Mouse (Mus musculus) ovary, adult 18-20 months (tissue): Measurements from ENCODE around the gene Prdx5.

Experiments
- DNase-seq: peaks from one replicate; pipeline ENCODE4 v3.0.0; 2022; ENCODE audit warnings: low spot score, mixed read lengths

Prdx5 gene

DNA sequence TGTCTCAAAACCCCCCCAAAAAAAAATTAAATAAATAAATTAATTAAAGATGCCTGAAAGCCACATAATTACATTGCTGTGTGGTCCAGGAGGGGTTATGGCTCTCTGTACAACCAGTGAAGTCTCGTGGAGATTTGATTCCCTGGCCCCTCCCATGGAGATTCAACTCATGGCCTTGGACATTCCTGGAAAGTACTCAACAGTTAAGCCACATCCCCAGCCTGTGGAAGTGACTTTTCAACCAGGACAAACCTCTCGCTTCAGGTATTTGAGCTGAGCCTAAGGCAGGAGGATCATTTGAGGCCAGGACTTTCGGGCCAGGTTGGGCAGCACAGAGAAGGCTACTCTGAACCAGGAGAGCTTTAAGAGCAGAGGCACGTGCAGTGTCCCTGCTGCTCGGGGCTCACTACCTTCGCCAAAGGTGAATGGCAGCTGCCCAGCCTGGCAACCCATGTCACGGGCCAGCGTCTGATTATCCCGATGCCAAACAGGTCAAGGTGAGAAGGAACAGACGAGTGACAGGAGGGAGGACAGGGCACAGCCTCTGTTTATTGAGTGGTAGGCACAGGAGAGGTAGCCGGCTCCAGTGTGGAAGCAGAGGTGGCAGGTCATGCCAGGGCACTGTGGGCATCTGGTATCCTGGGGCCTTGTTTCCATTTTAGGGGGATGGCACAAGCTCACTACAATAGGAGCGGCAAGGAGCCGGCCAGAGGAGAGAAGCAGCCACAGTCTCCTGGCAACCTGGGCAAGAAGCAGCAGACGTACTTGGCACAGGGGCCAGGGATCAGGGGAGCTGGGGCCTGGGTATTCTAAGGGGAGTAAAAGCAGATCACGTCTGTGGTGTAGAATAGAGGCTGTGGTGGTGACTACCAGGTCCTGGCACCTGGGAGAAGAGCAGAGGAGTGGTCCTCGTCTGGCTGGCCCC is 27.9 kb upstream of the Prdx5 start:
- no peak for DNase-seq

DNA sequence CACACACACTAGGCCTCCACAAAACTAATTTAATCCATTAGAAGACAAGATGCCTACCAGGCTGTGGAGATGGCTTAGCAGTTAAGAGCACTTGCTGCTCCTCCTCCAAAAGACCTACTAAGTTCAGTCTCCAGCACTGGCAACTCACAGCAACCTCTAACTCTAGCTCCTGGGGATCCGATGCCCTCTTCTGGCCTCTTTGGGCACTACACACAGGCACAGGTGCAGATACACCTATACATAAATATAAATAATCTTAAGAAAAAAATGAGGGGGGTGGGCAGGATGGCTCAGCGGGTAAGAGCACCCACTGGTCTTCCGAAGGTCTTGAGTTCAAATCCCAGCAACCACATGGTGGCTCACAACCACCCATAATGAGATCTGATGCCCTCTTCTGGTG is 26.4 kb upstream of the Prdx5 start:
- DNase-seq, result no peak

DNA sequence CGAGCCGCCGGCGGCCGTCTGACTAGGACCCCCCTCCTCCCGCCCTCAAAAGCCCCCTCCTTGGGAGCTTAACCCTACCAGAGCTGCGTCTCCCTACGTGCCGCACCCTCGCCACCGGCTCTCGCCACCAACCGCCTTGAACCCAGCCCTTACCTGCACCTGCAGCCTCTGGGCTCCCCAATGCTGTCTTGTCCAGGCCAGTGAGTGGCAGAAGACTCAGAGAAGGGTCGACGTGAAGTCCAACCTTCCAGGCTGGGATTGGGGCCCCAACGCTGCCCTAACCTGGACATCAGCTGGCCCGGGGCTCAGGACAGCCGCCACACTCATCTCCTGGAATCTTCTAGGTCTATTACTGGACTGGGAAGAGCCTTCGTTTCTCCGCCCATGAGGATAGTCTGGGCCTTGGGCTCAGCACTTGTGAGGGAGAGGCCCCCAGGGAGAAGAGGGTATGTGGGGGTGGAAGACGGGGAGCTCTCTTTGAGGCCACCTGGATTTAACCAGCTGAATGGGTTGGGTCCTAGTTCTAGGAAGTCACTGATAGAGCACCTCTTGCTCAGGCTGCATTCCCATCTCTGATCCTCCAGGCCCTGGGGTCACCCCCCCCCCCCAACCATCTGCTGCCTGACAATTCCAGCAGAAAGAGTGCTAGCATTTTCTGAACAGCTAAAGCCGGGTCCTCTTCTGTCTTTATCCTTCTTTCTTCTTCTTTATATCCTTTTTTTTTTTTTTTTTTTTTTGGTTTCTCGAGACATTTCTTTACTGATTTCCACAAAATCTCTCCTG is 24.5 kb upstream of the Prdx5 start, which contains the start of gene Kcnk4:
Gene Kcnk4, minus strand, starts transcription at position 321 of the 783 bp plus-strand sequence.
- DNase-seq, result no peak

DNA sequence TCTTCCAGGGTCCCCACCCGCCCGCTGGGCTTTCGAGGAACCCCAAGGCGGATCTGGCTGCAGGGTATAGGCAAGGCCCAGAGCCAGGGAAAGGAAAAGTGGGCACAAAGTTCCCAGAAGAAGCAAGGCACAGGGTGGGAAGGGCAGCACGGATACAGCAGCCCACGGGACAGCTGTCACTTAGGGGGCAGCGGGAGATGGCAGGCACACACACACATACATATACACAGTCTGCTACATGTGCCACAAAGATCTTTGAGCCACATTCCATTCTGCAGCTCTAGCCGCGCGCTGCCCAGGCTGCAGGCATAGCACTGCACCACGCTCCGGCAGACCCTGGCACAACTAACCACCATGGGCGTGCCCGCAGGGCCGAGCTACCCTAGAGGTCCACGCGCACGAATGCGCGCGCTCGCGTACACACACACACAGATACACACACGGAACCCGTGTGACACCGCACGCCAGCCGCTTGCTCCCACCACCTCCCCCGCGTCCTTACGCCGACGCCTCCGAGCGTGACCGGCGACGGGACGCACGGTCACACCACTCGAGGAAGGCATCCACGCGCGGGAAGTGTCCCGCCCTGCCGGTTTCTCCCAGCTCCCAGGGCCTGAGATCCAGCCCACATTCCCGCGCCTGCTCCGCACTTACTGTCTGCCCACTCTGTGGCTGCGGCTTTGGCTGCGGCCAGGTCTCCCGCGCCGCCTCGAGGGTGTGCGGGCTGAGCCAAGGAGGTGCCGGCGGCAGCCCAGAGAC is 23.7 kb upstream of the Prdx5 start:
- no peak for DNase-seq

DNA sequence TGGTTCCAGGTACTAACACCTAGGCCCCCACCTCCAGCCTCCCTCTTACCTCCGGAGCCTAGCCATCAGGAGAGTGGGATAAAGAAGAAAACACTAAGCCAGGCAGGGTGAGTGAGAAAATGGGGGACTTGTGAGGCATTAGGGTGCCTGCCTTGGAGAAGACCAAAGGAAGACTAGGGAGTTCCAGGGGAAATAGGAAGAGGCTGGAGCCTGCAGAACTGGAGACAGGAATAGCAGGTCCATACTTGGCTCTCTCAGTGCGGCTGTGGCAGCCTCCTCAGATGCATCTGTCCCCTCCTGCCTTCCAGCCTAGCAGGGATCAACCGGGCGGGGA is 23.2 kb upstream of the Prdx5 start:
- no peak for DNase-seq

DNA sequence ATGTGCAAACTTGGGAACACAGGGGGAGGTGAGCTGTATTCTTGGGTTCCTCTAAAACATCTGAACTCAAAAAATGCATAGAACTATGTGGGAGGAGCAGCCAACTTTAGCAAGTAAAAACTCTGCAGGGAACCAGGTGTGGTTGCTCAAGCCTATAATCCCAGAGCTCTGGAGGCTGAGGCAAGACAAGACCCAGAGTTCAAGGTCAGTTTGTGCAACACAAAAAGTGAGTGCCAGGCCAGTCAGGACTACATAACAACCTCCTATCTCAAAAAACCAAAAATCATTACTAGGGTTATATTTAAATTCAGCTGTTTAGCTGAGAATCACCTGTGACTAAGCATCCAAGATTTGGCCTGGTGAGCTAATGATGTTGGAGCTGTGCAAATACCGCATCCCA is 22.1 kb upstream of the Prdx5 start:
- no peak for DNase-seq

DNA sequence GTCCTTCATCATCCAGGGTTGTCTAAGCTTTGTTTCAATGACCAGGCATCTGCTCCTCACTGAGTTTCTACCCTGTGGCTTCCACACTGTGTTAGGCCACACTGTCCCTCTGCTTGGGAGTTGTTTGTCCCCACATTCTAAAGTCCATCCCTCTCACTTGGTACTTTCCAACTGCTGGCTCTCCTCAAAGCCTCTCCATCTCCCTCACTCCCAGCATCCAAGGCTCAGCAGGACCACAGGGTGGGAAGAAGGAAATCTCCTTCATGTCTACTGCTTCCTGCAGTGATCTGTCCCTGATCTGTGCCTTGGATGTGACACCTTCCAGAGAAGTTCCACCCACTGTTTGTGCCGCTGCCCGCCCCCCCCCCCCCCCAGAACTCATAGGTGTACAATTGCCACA is 21.1 kb upstream of the Prdx5 start:
- DNase-seq, result no peak

DNA sequence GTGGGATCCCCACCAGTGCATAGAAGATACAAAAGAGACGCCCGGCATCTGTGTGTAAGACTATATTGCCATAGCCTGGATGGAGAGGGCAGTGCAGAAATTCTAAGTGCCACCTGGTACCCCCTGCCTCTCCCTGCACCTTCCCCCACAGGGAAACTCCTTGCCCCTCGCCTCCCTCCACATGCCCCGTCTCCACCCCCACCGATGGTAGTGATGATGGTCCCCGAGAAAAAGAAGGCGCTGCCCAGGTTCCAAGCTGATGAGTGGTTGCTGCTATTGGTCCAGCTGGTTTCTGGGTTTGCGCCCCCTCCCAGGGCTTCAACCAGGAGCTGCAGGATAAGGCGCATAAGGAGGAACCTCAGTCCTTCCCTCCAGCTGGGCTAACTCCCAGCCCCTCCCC is 18.2 kb upstream of the Prdx5 start:
- no peak for DNase-seq

DNA sequence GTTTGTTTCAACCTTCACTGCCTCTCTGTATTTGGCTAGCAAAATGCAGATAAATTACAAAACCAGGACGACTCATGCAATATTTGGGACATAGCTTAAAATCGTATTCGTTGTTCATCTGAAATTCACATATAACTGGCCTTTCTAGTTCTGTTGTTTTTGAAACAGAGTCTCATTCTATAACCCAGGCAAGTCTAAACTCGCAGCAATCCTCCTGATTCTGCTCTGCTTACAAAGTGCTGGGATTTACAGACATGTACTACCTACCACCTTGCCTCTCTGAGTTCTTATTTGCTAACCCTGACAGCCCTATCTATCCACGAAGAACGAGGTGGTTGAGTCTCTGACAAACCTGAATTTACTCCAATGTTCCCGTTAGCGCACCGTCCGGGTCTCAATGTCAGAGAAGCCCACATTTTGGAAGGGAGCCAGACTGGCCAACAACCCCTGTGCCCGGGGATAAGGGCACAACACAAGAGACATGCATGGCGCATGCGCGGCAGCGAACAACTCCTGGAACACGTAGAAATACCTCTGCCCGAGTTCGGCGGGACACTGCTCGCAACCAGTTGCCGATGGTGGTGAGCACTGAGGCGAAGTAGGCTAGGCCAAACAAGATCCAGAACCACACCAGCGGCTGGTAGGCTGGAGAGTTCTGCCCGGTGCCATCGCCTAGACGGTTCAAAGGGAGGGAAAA is 16.8 kb upstream of the Prdx5 start:
- DNase-seq, result no peak

DNA sequence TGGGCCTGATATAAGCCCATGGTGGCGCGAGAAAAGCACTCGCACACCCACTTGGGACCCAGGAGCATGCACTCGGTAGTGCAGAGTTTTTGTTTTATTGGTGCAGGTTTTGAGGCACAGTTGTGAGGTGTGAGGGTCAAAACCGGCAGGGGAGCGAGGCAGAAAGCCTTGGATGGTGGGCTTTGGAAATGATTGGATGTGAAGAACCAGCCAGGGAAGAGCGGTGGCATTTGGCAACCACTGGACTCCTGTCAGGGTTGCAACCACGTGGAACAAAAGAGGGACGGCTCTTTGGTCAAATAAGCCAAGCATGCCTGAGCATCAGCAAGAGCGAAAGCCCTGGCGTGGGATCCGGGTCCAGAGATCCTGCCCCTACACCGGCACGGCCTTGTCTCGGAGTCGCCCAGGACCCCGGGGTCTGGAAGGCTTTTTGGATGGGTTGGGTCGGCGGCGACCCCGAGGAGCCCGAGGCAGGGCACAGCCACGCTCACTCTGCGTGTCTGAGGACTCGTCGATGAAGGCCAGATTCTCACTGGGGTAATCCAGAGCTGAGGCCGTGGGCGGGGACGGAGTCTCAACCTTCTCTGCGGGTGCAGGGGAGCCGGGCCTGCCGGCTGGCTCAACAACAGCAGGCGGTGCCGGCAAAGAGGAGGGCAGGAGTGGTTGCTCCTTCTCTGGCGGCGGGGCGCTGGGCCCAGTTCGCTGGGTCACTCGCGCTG is 15.9 kb upstream of the Prdx5 start:
- DNase-seq, result no peak

DNA sequence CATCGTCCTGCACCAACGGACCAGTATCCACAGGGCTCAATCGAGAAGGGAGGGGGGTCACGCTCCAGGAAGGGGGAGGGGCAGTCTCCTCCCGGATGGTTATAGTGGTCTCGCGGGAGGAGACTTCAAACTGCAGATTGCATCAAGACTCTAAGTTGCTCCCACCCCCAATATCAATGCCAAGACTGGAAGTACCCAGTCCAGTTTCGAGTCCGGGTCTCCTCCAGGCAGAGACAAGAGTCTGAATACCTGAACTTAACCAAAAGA is 15.3 kb upstream of the Prdx5 start, which contains the start of gene Catsperz:
Gene Catsperz, minus strand, starts transcription at position 74 of the 267 bp plus-strand sequence.
- DNase-seq, result no peak

DNA sequence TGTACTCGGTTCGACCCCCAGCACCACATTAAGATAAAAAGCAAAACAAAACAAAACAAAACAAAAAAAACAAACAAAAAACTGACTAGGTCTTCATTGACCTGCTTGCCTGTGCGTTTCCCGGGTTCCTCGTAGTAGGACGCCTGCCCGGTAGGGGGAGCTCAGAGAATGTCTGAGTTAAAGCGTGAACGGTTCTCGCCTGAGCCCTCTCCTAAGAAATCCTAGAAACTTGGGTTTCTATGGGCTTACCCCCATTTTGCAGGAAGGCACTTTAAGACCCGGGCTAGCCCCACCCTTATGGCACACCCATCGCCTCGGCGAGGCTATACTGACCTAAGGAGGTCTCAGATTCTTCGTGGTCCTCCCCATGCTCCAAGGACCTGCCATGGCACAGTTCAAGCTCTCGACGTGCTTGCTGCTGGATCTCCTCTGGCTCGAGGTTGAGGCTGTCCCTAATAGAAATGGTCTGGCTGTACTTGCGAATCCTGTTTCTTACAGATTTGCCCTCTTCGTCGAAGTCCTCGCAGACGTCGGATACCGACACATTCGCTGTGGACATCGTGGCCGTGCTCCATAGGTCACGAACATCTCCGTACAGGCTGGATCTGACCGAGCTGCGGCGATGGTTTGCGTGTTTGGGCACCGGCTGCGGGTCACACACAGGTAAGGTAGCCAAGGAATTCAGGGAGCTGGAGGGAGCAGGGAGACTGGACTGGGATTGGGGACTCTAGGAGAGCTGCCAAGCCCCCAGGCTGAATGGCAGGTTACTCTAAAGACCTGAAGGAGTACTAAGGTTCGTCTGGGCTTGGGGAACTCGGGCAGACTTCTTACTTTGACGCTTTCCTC is 14.8 kb upstream of the Prdx5 start:
- peak; percentile 62 for DNase-seq

DNA sequence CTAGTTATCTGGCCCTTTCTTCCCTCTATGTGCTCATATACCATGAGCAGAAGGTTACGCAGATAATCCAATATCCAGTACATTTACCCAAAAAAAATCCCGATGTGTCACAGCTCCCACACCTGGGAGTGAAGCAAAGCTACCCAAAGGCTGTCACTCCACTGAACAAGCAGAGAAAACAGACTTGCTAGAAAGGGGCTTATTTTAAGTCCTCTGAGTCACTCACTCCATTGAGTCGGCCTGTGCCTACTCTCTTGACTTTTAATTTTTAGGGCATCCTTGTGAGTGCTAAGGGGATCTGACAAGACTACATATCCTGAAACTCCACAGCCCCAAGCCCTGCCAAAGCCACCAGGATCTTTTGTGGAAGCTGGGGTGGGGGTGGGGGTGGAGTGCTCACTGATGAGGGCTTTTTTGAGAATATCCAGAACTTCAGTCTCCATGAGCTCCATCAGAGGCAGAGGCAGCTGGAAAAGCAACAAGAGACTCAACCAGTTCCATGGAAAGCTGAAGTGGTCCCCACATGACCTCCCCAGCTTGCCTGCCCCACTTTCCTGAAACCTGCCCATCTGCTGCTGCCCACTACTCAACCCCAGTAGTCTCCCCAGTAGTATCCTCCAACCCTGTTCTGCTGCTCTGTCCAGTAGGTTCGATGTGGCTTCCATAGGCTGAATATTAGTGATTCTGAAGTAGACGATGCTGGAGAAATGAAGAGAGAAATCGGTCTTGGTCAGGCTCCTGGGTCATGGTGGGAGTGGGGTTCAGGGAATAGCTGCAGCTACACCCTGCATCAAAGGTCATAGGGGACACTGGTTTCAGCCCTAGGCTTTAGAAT is 13.2 kb upstream of the Prdx5 start:
- no peak for DNase-seq

DNA sequence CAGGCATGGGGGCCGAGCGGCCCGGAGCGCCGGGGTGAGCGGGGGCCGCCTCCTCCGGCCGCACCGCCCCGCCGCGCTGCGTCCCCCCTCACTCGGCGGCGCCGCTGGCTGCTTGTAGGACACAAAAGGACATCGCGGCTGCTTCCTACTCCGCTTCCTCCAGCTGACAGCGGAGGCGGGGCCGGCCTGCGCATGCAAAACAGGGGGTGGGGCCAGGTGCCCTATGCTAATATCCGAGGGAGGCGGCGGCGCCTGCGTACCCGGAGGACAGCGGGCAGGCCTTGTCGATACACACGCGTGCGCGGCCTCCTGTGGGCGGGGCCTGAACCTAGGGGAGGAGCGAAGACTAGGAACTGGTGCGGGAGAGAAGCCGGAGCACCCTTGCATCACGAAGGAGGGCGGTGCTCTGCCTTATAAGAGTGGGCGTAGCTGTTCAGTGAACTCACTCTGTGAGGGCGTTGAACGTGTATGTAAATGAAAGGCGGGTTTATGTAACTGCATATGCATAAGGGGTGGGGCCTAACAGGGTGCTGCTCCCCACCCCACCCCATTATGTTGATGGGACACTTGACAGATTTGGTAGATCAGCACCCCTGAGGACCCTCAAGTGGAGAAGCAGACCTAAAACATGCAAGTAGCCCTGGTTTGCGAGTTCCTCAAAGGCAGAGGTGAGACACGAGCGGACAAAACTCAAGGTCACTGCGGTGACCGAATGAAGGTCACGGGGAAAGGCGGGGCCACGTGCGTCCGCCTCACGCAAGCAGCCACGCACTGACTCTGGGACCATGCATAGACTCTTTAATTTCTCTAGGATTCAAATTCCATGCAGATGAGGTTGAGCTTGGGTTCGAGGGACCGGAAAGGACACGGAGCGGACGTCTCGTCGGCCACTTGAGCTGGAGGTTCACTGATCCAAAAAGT is 12.0 kb upstream of the Prdx5 start, which contains the start of gene Esrra:
Gene Esrra, minus strand, starts transcription at position 167 of the 921 bp plus-strand sequence.
- DNase-seq, result peak; percentile 100

DNA sequence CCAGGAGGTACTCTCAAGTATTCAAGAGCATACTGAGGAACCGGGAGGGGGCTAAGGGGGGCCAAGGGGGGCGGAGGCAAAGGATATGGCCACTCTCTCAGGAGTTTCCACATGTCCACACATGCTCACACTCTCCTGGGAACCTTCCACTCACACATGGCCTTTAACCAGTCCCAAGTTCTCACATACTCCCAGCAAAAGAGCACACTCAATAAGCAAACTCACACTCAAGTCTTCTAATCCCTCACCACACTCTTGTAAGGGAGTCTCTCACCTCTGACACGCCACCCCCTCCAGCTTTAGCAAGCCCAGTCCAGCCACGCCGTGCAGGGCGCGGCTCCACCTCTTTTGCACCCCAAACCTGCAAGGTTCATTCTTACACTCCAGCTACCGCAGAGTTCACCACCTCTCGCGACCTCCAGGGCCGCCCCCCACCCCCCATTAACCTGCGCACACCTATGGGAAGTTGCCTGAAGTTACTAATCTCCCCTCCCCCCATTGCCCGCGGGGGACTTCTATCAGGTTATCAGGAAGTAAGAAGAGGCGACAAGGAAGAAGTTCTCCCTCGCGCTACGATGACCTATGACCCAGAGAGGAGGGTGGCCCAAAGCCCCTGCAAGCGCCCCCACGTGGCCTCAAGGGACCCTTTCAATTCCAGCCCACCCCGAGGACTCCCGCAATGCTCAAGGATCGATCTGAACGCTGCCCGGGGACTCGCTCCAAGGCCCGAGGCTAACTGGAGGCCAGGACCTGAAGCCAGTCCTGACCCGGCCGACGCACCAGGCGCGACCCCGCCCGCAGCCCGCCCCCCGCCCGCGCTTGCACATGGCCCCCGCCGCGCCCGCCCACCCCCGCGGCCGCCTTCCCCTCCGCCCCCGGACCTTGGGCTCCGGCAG is 11.1 kb upstream of the Prdx5 start:
- DNase-seq, result no peak

DNA sequence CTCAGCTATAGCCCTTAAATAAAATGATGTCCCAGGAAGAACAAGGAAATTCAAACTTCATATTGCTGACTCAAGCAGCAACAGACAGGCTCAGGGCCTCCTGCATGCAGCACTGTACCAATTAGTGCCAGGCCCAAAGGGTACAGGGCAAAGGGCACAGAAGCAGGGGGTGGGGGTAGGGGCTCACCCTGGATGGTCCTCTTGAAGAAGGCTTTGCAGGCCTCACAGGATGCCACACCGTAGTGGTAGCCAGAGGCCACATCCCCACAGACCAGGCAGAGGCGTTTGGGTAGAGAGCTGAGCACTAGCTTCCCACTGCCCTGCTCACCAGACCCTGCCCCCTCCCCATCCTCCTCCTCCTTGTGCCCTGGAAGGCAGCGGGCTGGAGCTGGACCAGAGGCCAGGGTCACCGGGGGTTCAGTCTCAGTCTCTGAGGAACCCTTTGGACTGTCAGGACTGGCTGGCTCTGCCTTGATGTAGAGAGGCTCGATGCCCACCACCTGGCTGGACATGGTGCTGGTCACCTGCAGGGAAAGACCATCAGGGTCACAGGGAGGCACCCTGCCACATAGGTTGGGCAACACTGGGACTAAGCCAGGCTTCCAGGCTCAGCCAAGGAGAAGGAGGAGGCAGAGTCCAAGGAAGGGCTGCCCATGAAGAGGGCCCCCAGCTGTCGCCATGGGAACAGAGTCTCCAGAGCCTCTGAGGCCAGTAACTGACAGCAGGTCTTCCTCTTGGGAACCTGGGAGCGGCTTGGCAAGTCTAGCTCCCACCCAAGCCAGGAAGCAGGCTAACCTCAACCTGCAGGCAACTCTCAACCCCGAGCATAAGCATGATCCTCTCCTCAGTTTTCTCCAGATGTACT is 10.2 kb upstream of the Prdx5 start:
- peak; percentile 58 for DNase-seq
